Mouse (Mus musculus) cerebellum, postnatal 14 days (tissue): ENCODE measurements around the gene Bptf.
A peak's percentile ranks its signal among the peaks of the same experiment; 100 is the strongest.
"Not testable (repeated sequence)": the region's sequence is repeated elsewhere in the genome, so short reads cannot be mapped to it uniquely, and the experiment has no call there.

ENCODE experiments used
- DNase-seq, 2 experiments: peaks; one replicate each; pipeline ENCODE4 v3.0.0; 2021; ENCODE audit warnings: mixed read lengths in 2 of 2

The Bptf gene

DNA sequence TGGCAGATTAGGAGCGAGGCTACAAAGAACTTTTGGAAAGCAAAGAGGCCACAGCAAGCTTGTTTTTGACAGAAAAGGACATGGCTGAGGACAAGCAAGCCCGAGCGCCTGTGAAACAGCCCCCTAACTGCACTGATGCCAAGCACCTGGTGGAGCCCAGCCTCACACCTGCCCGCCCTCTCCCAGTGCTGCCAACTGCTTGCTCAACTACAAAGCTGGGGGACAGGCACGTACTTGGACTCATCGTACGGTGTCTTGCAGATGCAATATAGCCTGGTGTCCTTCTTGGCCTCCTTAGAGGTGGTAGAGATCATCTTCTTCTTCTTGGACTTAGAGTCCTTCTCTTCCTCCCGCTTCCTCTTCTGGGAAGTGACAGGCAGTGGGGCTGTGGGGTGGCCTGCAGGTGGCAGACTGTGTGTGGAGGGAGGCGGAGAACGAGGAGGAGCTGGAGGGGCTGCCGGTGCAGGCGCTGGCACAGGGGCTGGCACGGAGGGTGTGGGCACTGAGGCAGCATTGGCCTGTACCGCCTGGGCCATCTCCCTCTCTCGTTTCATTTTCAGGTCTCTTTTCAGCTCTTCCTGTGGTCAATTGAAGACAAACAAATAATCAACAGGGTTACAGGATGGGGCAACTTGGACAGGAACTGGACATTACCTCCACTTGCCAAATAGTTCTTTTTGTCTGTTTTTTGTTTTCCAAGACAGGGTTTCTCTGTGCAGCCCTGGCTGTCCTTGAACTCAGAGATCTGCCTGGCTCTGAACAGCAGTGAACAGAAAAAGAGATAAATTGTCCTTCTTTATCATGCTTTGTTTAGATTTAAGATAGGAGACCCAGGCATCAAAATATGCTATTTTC lies 84.9 kb downstream of the Bptf start:
- no peak for DNase-seq

DNA sequence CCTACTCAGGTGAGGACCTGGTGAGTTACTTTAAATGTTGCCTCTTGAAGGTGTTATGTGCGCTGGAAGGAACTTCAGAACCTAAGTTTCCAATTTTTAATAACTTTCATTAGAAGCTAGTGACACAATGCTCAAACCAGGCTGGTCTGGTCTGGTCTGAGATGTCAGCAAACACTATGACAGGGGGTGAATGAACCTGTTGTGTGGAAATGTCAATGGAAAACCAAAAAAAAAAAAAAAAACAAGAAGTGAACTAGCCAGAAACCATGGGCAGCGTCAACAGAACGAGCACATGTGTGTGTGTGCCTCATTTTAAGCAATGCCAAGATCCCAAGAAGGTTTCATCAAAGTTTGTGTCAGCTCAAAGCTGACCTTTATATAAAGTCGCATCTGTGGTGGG lies 86.4 kb downstream of the Bptf start:
- no peak for DNase-seq

DNA sequence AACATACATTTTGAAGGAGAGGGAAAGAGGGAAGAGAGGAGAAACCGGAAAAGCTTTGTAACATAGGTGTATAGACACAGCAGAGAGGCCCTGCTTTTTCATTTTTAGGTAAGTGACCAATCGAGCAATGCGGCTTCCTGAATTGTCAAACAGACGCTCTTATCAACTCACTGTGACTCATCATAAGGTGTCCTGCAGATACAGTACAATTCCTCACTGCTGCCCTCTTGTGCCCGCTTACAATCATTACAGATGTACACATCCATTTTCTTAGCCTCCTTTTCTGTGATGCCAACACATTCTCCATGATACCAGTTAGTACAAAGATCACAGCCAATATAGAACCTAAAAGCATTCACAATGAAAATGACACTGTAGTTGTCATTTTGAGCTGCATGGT lies 87.6 kb downstream of the Bptf start:
- peak; percentile 87 to 88 for DNase-seq

DNA sequence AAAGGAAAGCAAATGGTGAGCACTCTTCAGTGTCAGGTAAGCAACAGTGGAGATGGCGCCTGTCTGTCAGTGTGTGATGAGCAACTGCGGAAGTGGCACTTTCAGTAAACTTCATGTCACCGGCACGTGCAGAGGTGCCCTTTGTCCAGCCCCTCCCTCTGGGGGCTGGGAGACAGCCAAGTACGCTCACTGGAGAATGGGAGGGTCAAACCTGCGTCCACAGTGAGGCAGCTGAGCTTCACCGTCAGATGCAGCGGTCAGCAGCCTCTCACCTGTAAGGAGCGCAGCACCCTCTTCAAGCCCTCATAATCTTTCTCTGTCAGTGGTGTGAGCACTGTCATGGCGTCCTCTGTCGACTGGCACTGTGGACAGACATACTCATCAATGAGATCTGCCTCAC lies 88.6 kb downstream of the Bptf start:
- DNase-seq = no peak

DNA sequence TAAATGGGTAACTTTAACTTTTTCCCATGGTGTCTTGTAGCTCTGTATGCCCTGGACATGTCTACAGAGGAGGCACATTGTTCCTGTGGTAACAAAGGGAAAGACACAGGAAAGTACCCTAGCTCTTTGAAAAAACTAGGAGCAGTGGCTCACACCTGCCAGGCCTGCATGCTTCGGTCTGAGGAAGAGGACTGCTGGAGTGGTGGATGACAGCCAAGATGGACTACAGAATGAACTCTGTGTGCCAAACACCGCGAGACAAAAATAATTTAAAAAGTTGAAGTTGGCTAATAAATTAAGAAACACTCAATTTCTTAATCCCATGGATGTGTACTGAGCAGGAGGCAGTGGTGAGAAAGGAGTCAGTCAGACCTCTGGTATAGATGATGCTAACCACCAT lies 90.5 kb downstream of the Bptf start:
- no peak for DNase-seq

DNA sequence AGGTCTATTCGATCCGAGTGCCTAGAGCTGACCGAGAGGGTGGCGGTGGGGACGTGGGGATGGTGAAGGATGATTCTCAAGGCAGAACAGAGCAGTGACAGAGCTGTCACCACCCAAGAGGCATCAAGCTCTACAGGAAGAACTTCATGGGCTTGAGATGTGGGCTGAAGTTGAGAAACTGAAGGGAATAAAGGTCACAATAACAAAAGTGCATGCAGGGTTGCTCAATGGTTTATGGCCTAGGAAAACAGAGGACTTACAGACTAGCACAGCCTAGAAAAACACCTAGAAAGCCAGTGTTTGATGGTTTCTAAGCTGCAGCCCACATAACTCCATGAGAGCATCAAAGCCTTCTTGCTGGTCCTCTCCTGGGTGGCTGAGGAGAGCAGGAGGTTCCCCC lies 92.5 kb downstream of the Bptf start:
- no peak for DNase-seq

DNA sequence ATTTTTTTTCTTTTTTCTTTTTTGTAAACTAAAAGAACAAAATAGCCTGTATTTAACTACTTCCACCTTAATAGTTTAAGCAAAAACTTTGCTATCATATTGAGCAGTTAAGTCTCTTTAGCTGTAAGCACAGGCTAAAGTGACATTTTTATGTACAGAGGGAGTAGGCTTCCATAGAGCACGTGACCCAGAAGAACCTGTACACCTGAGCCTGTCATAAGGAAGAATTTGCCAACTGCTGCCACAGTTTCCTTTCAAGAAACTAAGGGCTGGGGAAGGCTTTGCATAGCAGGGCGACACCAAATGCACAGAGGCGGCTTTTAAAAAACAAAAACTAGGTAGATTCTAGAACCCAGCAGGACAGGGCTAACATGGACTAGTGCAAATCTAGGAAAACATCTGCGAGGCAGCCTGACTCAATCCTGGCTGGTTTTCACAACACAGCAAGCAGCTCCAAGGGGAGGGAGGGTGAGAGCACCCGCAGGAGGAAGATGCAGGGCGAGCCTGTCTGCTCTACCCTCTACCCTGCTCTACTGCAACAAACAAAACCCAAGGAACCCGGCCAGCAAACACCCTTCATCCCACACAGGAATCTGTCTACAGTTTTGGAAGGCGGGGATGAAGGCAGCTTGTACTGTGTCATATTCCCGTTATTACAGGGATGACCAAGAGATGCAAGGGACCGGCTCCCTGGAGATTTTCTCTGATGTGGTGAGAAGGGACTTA lies 97.7 kb downstream of the Bptf start:
- DNase-seq = no peak

DNA sequence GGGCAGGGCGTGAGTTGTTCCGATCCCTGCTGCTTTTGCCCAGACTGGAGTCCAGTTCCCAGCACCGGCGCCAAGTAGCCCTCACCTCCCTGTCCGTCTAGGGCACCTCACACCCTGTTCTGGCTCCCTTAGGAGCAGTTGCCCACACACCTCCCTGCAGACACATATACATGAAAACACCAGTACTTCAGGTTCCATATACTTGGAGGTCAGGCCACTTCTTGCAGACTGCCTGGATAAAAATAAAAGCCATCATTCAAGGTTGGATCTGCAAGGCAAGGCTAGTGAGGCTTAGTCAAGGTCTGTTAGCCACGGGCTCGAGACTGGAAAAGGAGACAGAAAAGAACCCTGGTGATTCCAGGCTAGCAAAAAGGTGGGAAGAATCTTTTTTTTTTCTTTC lies 100.3 kb downstream of the Bptf start:
- no peak for DNase-seq

DNA sequence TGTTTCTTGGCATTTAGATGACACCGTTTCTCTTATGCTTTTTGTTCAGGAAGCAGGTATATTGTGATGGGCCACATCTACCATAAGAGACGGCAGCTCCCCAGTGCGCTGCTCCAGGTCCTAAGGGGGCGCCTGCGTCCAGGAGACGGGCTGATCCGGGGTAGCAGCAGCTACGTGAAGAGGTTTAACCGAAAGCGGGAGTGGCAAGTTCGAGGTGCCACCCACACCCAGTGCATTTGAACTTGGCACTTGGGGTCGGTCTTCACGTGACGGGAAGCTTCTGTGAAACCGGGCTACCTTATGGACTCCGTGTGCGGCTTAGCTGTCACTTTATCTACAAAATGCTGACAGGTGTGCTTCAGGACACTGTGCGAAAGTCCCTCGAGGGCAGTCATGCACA lies 102.4 kb downstream of the Bptf start:
- no peak for DNase-seq

DNA sequence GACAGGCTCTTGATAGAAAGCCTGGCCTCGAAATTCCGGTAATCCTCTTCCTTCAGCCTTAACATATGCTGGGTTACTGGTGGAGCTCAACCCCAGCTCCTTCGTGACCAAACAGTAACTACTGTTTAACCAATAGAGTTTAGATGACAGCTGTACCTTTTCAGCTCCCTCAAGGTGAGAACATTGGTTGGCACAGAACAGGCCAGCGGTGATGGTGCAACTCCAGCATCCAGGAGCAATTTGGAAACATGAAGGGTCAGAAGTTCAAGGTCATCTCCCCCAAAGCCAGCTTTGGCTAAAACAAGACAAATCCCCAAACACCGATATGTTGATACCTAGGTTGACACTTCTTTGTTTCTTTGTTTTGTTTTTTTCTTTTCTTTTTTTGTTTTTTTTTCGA lies 103.2 kb downstream of the Bptf start:
- no peak for DNase-seq

DNA sequence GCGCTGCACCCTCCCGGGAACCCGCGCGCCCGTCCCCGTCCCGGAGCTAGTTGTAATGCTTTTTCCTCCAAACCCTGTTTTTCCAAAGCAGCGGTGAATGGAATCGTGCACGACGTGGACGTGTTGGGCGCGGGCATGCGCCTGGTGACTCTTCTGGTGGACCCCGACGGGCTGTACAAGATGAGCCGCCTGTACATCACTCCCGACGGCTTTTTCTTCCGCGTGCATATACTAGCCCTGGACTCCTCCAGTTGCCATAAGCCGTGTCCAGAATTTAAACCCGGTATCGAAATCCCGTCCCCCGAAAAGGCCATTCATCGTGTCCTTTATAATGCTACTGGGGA lies 103.7 kb downstream of the Bptf start:
- DNase-seq = no peak

DNA sequence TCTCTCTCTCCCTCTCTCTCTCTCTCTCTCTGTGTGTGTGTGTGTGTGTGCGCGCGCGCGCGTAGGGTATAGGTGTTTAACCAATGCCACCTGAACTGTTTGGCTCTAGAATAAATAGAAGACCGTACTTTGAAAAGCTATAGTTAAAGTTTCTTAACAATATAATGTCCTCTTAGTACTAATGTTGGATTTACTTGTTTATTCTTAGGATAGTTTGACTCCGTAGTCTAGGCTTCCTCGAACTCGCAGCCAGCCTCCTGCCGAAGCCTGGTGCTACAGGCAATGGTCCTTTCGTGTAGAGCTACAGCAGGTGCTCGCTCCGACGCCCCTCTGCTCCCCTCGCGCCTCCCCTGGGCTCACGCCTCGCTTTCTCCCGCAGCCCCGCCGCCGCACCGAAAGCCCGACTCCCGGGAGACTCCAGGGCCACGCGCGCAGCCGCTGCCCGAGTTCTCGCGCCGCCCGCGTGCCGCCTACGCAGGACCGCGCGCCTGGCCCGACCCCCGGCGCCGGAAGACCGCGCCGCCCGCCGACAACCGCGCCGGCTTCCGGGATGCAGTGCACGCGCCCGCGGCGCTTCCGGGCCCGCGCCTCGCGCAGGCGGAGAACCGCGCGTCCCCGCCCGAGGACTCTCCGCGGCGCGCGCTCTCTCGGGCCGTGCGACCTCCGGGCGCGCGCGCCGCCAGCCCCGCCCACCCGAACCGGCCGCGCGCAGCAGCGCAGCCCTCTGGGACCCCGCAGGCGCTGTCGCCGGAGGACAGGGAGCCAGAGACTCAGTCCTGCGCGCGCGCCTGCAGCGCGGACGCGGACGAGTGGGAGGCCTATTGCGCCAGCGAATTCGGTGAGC lies 104.3 kb downstream of the Bptf start:
- DNase-seq = peak; percentile 92 to 94

DNA sequence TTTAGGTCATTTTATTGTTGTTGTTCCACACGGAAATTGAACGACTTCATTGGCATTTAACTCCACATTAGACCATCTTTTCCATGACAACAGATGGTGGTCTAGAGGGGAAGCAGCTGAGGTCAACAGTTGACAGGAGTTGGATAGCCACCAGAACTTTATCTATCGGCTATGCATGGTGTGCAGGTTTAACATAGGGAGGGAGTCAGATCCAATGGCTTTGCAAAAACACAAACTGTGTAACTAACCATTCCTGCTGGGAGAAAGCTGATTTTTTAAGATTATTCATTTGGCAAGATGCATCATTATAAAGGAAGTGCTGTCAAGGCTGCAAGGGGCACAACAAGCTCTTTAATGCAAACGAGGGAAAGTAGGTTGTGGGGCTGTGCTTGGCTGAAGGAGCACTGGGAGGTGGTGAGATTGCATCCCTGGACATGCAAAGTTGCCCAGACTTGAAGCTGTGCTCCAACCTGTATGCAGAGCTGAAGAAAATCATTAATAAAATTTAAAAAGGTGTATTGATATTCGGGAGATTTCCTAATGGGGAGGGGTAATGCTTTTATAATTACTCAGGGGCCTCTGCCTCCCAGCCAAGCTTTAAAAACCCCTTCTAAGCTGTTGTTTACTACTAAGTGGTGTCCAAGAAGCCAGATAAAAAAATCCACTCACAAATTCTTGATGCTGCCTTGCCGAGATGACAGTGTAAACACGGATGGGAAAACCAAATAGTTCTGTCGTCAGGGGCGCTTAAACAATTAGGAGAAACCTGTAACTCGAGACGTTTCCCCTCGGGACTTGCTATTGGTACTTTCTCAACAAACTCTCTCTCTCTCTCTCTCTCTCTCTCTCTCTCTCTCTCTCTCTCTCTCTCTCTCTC lies 105.1 kb downstream of the Bptf start:
- peak in 1 of 2 experiments; percentile 55 for DNase-seq

DNA sequence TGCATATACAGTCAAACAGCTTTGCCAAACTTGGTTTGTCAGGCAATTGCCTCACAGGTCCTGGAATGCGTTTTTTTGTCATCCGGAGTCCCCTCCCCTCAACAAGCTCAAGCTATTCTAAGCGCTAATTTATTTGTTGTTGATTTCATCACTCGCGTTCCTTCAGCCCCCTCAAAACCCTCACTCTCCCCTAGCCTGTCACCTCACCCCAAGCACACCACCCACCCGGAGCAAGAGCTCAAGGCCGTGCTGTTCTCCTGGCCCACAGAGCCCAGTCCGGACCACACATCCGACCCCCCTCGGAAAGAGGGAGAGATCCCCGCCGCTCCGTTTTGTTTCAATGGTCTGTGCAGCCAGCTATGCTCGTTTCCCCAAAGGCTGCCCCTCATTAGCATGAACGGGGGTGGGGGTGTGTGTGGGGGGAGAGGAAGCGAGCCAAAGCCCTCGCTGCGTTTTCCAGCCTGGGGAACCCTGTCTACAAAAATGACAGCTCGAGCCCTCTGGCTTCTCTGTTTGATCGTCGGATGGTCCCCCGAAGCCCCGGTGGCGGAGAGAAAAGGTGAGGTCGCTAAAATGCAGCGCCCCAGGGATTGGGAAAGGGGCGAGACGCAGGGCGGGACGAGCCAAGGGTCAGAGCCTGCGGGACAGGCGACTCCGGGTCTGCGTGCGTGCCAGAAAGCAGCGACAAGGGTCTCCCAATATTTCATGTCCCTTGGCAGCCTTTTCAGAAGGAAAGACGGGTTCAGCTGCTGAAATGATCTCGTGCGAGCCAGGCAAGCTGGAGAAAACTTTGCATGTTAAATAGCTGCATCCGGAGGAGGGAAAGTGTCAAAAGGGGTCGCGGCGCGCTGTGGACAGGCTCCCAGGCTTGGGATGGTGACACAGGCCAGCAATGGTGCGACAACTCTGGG lies 106.3 kb downstream of the Bptf start, which contains the start of gene 1810010H24Rik:
TSS of gene 1810010H24Rik (plus strand) at position 271 of the 911 bp plus-strand sequence.
- peak; percentile 62 to 65 for DNase-seq

DNA sequence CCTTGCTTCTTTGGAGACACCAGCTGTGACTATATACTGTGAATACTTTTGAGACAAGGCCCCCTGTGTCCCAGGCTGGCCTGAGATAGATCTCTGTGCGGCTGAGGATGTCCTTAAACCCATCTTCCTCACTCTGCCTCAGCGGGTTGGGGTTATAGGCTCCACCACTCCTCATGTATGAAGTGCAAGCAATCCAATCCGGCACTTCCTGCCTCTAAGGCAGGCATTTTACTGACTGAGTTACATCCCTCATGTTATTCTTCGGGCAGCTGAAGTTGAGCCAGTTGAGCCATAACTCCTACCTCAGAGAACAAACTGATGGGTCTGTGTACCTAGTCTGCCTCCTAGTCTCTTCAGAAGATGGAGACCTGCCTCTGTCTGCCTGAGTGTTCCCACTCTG lies 107.5 kb downstream of the Bptf start:
- no peak for DNase-seq

DNA sequence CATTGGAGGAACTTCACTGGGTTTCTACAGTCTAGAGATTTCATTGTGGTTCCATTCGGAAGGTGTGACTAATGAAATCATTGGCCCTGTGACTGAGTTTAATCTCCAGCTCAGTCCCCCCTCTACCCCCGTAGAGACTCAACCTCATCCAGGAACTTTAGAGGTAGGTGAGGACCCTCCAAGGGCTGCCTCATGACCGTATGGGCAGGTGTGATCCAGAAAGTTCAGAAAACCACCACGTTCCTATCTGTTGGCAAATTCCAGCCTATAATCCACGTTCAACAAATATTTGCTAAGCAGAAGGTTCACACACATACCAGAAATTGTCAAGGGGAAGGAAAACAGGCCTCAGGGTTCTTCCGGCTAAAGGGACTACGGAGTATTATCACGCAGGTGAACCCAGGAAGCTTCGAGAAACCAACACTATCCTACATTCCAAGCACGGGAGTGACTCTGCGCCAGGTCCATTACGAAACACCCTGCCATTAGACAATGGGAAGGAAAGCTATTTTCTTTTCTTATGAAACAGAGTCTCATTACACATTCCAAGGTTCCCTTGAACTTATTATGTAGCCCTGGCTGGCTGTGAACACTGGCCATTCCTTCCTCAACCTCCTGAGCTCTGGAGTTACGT lies 109.8 kb downstream of the Bptf start:
- no peak for DNase-seq

DNA sequence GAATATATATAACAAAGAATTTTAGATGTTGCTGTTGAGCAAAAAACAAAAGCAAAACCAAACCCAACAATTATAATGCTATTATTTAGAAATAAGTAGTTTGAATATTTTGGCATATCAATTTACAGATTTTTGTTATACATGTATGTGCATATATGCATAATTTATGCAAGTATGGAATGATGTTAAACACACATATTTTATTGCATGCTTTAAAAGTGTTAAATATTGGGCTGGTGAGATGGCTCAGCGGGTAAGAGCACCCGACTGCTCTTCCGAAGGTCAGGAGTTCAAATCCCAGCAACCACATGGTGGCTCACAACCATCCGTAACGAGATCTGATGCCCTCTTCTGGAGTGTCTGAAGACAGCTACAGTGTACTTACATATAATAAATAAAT lies 112.2 kb downstream of the Bptf start:
- not testable (repeated sequence) for DNase-seq

DNA sequence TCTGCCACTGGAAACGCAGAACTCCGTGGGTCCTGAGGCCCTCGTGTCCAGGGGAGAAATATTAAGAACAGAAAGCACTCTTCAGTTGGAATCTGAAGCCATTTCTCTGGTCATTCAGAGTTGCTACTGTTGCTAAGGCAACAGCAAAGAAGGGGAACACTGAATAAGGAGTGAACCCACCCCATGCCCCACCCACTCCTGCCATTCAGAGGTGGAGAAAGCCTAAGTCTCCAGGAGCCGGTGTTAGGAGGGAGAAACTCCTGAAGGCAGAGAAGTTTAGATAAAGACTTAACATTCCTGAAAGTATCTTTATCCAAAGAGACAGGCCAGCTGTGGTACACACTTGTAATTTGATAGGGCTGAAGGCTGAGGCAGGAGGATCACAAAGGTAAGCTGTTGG lies 112.6 kb downstream of the Bptf start:
- DNase-seq = no peak

DNA sequence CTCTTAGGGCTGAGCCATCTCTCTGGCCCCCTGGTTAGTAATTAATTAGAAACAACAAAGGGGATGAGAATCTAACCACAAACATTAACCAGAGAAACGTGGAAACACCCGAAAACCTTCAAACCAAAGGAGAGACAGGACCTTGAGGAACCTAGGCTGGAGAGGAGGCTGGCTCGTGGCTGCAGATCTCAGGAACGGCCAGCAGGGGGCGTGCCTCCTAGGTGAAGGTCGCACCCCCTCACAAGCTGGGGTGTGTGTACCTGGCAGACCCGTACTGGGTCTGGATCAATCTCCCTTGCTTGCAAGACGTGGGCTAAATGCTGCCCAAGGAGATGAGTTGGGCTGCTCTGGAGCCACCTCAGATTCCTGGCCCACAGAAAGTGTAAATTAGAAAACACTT lies 113.3 kb downstream of the Bptf start:
- DNase-seq = no peak

DNA sequence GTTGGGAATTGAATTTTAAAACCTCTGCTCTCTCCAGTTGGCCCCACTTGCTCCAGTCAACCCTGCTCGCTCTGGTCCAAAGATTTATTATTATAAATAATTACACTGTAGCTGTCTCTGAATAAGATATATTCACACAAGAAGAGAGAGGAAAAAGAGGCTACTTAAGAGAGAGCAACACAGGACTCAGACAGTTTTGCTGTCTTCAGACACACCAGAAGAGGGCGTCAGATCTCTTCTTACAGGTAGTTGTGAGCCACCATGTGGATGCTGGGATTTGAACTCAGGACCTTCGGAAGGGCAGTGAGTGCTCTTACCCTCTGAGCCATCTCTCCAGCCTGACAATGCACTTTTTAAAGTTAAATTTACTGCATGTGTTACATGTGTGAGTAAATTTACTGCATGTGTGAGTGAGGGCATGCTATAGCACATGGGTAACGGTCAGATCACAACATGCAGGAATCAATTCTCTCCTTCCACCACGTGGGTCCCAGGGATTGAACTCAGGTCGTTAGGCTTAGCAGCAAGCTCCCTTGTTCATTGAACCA lies 114.5 kb downstream of the Bptf start:
- DNase-seq = no peak
